Mouse (Mus musculus): ENCODE measurements around the gene Cd300e. TPM values are rescaled to one million over a fixed set of nuclear protein-coding genes. Genes with fewer than 3 reads are reported as not detected.
"Not testable (repeated sequence)": the region's sequence is repeated elsewhere in the genome, so short reads cannot be mapped to it uniquely, and the experiment has no call there.

Cd300e gene
- total RNA-seq, 1 experiment from 2014 or later, result 0.33 TPM

DNA sequence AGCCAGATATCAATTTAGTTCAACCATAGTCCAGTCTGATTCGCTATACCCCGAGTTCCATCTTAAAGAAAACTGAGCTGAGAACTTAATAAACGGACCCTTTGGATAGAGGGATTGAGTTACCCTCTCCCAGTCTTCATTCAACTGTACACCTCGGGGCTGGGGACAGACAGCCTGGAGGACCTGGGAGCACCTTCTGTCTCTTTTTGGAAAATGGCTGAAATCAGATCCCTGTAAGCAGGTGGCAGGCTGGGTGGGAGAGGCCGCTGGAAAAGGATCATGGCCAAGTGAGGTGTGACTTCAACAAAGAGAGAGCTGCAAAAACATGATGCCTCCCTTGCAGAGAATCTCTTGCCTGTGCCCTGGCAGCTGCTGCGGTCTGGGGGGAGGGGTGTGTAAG, 20.2 kb upstream of the Cd300e start:
- DNase-seq, result no peak

DNA sequence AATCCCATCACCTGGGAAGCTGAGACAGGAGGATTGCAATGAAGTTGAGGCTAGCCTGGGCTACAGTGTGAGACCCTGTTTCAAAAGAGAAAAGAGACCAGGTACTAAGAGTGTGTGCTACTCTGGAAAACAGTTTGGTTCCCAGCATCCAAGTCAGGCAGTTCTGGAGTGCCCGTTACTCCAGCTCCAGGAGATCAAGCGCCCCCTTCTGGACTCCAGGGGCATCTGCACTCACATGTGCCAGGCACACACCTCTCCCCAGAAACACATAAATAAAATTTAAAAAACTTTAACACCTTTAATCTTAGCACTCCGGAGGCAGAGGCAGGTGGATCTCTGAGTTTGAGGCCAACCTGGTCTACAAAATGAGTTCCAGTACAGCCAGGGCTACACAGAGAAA, 19.4 kb upstream of the Cd300e start:
- DNase-seq, result no peak

DNA sequence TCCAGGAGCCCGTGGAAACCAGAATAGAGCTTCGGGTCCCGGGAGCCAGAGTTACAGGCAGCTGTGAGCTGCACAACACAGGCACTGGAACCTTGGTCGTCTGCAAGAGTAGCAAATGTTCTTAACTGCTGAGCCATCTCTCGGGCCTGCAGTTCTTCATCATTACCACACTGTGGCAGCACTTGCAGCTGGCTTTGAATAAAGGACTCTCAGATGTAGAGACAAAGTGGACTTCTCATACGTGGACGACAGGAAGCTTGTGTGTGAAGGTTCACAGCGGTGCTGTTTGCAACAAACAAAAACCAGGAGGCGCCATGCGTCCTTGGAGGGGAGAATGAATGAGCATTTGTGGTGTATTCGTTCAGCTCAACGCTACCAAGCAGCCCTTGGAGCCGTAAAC, 18.9 kb upstream of the Cd300e start:
- peak; percentile 24 for DNase-seq

DNA sequence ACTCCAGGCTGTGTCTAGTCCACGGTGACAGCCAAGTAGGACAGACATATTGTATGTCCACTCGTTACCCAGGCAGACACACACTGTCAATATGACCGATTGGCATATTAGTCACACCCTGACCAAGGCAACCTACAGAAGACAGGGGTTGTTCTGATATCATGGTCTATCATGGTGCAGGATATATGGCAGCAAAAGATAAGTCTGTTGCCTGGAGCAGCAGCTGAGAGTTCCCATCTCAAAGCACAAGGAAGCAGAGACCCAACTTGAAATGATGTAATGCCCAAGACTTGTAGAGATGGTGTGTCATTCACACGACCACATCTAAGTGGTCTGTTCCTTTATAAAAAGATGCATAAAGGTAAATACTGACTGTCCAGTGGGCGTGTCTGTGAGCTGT, 16.7 kb upstream of the Cd300e start:
- DNase-seq, result no peak

DNA sequence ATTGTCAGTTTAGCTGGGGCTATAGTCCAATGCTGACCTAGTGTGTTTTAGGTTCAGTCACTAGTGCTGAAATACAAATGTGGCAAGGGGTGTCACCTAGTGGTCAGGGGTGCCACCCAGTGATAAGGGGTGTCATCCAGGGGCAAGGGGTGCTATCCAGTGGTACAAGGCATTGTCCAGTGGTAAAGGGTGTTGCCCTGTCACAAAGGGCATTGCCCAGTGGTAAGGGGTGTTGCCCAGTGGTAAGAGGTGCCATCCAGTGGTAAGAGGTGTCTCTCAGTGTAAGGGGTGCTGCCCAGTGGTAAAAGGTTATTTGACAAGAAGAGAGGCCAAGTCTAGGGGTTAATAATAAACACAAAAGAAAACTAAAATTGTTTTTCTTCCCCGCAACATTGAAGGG, 15.5 kb upstream of the Cd300e start:
- no peak for DNase-seq

DNA sequence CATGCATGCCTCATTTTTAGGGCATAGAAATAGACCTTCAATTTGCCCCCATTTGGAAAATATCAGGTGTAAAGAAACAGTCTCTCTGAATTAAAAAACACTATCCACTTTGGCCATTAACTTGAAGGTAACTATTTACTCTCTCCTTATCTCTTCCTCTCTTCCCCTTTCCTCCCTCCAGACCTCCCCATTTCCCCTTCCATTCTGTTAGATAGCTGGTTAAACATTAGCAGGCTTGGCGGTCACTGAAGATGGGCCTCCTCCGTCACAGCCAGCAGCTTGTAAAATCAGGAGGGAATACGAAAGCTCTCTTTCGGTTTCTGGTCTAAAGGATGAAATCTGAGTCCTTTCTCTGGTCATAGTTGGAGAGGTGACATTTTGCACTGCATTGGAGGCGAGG, 13.9 kb upstream of the Cd300e start:
- DNase-seq, result no peak

DNA sequence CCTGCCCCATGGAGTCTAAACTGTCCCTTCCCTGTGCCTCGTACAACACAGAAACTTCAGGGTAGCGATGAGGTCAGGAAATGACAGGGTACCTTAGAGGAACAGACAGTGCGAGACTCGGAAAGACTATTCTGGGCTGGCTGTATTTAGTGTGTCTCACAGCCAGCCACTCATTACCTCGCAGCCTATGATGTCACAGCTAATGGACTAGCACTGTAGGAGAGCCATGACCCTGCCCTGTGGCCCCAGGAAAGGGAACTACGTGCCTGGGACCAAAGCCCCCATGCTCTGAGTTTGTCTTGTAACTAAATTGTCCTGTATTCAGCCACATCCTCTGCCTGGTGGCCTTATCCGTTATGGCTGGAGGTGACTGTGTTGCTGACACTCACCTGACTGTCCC, 13.4 kb upstream of the Cd300e start:
- no peak for DNase-seq

DNA sequence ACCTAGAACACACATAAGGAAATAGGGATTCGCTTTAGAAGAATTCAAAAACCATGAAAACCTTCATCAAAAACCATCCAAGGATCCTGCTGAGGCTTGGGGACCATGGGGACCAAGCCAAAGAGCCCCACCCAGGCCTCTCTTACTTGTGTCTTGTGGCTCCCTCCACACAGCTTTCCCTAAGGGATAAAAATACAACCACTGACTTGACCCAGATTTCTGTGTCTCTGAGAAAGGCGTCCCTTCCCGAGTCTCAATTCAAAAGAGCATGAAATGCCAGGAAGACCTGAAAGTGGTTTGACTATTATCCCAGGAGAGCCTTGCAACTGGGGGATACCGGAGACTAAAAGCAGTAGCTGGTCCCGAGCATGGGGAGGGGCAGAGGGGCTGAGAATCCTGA, 11.0 kb upstream of the Cd300e start:
- no peak for DNase-seq

DNA sequence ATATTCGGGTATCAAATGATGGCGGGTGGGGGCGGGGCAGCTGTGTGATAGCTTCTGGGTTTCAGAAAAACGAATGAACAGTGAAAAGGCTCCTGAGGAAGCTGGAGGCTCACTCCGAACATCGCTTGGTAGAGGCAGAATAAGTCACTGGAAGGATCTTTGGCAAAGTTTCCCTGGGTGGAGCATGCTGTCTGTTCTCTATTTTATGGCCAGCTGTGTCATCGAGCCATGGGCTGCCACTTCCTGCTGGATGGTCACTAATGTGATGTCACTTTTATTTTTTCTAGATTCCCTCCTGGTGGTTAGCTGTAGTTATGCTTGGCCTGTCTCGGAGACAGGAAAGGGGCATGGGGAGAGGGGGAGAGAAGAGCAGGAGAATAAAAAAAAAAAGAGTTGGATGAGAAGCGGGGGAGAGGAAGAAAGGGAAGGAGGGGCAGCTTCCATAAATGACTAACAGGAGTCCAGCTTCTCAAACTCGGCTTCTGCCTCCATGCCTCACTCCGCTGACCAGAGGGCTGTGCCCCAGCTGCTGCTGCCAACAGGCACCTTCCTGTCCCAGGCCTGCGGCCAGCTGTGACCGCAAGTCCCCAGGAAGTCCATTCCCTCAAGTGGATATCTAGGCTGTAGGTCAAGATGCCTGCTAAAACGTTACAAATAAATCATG, 9.8 kb upstream of the Cd300e start:
- DNase-seq, result peak; percentile 71

DNA sequence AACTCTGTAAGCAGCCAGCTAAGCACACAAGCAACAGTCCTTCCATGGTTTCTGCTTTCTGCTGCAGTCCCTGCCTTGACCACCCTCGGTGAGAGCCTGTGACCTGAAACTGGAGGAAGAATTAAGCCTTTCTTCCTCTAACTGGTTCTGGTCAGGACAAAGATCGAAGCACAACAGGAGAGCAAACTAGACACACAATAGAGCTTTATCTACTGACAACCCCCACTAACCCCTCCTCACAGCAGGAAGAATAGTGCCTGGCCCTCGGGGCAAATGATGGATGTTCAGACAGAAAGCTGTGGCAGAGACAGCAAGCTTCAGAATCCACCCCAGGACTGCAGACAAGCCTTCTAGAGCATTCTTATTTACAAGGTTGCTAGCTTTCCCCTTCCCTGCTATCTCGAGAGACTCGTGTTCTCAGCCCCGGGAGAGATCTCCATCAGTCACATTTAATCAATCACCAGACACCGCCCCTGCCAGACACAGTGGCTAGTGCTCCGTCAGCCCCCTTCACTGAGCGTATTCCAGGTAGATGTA, 9.1 kb upstream of the Cd300e start:
- DNase-seq, result no peak

DNA sequence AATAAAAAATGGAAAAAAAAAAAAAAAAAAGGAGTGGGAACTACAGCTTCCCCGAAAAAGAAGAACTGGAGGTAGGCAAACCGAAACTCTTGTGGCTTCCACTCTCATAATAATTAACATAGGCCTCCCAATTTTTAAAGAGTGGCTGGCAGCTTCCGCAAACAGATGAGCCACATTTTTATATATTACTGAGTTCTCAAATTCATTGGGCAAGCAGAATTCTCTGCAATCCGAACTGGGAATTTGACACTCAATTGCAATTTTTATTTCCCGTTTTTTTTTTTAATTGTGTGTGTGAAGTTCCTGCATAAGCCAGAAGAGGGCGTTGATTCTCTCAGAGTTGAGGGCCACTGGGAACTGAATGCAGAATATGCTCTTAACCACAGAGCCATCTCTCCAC, 4.8 kb upstream of the Cd300e start:
- no peak for DNase-seq

DNA sequence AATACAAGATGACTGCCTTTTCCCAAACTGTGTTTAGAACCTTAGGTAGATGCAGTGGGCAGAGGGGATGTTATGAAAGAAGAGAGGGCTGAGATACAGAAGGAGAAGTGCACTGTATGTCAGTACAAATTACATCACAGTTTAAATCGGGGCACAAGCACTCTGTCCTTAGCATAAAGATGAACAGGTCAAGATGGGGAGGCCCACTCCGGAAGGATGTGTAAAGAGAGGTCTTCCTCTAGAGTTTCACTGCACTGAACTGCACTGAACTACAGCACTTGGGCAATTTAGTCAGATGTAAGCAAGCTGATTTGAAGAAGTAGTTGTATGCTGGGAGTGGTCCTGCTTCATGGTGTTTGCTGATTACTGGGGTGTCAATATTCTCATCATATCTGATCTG, 2.2 kb downstream of the Cd300e start:
- DNase-seq, result no peak

DNA sequence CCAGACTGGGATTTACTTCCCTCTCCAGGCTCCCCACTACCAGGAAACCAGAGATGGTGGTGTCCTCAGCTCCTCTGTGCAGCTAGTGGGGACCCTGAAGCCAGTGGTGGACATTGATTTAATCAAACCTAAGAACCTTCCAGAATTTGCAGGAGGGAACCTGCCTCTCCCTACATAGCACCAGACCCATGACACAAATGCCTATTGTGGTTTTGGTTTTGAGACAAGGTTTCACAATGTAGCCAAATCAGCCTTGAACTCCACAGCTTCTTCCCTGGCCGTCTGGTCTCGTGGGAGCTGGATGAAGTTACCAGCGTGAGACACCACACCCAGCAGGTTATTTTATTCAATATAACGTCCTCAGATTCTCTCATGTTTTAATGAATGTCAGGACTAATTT, 3.3 kb downstream of the Cd300e start:
- DNase-seq, result no peak

DNA sequence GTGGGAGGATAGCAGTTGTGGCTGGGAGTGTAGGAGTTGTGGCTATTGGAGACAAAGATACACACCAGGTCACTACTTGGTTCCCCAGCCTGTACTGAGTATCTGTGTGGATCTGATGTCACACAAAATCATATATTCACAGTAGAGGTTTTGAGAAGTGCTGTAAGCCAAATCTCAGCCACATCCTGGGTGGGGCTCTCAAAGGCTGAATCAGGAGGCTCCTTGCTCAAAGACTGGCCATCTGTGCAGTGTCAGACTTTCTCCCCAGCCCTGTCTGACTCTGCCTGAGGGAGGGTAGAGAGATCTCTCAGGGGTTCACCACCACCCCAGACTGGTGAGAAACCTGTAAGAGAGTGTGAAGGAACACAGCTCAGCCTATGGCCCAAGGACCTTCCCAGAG, 7.4 kb downstream of the Cd300e start:
- no peak for DNase-seq

DNA sequence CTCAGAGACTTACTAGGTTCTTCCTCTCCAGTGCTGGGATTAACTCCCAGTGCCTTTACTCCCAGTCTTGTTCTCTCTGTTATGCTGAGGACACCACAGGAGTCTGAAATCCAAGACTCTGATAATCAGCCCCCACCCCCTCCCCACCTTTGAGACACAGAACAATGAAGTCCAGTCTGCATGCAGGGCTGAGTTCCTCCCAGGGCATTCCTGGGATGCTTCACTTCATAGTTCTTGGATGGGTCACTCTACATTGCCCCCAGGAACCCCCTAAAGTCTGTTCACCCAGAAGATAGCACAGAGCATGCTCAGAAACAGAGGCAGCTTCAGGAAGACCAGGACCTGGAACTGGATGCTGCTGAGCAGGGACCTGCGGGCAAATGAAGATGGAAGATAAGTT, 9.0 kb downstream of the Cd300e start:
- no peak for DNase-seq

DNA sequence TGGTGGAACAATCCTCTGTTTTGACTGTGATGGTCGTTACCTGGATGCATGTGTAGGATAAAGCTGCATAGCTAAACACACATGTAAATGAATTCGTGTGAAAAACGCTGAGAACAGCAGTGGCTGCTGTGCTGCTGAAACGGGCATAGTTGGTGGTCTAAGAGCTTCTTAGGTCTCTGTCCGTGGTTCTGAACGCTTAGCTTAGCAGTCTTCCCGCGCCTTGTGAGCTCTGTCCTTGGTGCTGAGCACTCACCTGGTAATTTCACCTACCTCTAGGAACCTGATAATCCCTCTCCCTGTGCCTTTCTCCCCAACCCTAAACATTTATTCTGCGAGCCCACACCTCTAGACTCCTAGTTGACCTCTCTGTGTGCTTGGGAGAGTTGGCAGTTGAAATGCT, 9.8 kb downstream of the Cd300e start:
- peak; percentile 36 for DNase-seq

DNA sequence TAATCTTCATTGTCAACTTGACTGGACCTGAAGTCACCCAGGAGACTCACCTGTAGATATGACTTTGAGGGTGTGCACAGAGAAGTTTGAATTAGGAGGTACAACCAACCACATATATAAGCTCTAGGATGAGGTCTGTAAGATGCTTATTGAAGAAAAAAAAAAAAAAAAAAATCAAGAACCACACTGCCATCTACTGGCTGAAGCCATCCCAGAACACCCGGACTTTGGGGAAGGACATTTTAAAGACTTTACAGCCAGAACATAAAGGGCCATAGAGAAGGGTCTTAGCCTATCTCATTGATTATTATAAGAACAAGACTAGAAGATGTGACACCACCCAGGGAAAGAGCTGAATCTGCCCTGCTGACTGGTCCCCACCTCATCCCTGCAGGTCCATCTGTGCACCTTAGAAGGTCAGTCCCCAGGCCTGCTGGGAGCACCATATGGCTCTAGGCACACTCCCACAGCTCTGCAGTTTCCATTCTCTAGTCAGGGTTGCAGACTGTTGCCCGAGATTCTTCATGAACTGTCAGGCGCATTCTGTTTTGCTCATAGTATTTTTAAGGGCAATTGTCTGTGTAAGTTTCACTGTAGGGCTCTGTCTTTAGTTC, 12.6 kb downstream of the Cd300e start:
- DNase-seq, result no peak

DNA sequence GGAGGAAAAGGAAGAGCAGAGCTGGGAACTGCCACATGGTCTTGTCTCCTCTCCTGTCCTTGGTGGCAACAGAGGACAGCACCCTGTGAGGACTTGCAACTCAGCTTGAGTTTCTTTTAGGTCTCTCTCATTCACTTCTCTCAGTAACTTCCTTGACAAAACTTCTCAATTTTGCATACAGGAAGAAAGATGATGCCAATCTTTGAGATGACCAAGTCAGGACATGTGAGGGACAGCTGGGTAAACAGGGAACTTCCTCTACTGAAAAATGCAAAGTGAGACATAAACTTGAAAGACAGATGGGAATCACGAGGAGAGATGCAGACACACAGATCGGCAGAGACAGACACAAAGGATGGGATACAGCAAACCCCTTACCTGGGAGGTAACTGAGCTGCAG, 13.7 kb downstream of the Cd300e start, which contains the start of gene Cd300ld3:
Gene Cd300ld3 (minus strand): TSS at position 151 of the 400 bp plus-strand sequence.
- no peak for DNase-seq

DNA sequence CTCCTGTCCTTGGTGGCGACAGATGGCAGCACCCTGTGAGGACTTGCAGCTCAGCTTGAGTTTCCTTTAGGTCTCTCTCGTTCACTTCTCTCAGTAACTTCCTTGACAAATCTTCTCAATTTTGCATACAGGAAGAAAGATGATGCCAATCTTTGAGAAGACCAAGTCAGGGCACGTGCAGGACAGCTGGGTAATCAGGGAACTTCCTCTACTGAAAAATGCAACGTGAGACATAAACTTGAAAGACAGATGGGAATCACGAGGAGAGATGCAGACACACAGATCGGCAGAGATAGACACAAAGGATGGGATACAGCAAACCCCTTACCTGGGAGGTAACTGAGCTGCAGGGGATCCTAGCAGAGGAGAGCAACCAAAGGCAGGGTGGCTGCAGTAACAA, 24.3 kb downstream of the Cd300e start, which contains the start of gene Cd300ld5:
Gene Cd300ld5 (minus strand): TSS at position 101 of the 400 bp plus-strand sequence.
- not testable (repeated sequence) for DNase-seq

DNA sequence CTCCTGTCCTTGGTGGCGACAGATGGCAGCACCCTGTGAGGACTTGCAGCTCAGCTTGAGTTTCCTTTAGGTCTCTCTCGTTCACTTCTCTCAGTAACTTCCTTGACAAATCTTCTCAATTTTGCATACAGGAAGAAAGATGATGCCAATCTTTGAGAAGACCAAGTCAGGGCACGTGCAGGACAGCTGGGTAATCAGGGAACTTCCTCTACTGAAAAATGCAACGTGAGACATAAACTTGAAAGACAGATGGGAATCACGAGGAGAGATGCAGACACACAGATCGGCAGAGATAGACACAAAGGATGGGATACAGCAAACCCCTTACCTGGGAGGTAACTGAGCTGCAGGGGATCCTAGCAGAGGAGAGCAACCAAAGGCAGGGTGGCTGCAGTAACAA, 35.1 kb downstream of the Cd300e start, which contains the start of gene Cd300ld4:
Gene Cd300ld4 (minus strand): TSS at position 101 of the 400 bp plus-strand sequence.
- not testable (repeated sequence) for DNase-seq

DNA sequence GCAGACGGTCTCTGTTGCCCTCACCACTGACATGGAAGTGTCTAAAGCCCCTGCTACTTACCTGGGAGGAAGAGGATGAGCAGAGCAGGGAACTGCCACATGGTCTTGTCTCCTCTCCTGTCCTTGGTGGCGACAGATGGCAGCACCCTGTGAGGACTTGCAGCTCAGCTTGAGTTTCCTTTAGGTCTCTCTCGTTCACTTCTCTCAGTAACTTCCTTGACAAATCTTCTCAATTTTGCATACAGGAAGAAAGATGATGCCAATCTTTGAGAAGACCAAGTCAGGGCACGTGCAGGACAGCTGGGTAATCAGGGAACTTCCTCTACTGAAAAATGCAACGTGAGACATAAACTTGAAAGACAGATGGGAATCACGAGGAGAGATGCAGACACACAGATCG, 45.9 kb downstream of the Cd300e start, which contains the start of gene Cd300ld2:
Gene Cd300ld2 (minus strand): TSS at position 101 of the 400 bp plus-strand sequence.
- not testable (repeated sequence) for DNase-seq

DNA sequence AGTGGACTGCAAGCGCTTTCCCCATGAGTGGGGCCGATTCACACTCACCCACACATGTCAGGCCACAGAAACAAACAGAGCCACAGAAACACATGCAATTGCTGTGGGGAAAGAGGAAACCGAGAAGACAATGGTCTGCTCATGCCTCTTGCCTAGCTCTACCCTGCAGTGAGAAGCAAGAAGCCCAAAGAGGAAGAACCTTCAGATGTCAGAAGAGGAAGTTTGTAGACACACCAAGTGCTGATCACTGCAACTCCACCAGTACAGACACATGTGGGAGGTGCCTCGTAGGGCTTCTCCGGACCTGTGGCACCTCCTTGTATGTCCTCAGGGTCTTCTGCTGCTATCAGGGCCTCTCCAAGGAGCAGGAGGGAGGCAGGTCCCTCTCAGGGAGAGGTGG, 57.9 kb downstream of the Cd300e start:
- no peak for DNase-seq

Data from adrenal gland, postnatal 25 days (tissue).